Mouse (Mus musculus) gonadal fat pad, adult 2 months (tissue): Measurements from ENCODE around the gene Htr1b. TPM values are rescaled to one million over a fixed set of nuclear protein-coding genes. Genes with fewer than 3 reads are reported as not detected.

ENCODE experiments used
- DNase-seq: peaks from one replicate; pipeline ENCODE4 v3.0.0-alpha.2; 2012; ENCODE audit warnings: low read depth
- polyA plus RNA-seq: library from polyadenylated mRNA; depleted of rRNA; stranded (reverse); fragments of >200 nt; gene quantifications from 2 replicates; pipeline ENCODE4 v1.2.3, GENCODE M21; 2012; rRNA removed

The Htr1b gene
- polyA plus RNA-seq, result 0.19 and 0.20 TPM in 2 replicates

DNA sequence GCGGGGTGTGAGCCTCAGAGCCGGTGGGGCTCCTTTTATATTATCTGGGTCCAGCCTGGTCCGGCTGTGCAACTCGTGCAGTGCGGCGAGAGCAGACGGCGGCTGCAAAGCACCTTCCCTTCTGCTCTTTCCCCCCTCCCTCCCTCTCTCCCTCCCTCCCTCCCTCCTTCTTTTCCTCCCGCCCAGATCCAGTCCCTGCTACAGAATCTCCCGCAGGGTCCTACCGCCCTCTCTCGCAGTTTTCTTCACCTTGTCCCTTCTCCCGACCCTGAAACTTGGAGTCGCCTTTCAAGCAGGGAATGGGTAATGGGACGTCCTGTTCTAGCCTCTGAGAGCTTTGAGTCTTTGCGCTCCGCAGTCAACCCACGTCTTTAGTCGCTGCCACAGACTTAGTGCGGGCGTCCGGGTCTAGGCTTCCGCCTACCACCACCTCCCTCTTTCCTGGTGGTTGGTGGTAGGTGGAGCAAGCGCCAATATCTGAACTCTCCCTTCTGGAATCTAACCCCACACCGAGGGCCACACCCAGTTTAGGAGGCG is at the start of gene Htr1b:
Htr1b (minus strand) TSS at position 392 of the 537 bp plus-strand sequence.
- no peak for DNase-seq

DNA sequence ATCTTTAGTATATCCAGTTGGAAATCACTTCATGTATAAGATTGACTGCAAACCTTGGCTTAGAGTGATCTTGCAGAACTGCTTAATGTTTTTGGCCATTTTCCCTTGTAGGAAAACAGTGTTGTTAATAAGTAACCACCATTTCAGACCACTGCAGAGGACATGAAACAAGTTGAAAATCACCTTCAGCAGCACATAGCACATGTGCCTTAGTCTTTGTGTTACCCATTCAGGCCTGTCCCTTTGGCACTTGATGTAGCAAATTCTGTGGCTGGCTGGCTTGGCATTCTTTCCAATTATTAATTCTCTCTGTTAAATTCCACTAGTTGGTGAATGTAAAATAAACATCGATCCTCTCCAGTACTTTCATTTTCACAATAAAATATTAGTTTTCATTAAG is 43.1 kb upstream of the Htr1b start:
- no peak for DNase-seq

DNA sequence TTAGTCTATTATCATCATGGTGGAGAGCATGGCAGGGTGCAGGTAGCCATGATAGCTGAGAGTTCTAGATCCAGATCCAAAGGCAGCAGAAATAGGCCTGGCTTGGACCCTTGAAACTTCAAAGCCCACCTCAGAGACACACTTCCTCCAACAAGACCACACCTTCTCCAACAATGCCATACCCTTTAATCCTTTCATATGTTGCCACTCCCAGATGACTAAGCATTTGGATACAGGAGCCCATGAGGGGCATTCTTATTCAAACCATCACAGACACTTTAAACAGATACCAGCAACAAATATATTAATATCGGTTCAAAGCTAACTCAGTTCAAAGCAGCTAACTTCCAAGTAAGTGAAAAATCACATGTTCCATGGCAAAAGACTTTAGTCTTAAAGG is 3.9 kb upstream of the Htr1b start:
- DNase-seq, result no peak

DNA sequence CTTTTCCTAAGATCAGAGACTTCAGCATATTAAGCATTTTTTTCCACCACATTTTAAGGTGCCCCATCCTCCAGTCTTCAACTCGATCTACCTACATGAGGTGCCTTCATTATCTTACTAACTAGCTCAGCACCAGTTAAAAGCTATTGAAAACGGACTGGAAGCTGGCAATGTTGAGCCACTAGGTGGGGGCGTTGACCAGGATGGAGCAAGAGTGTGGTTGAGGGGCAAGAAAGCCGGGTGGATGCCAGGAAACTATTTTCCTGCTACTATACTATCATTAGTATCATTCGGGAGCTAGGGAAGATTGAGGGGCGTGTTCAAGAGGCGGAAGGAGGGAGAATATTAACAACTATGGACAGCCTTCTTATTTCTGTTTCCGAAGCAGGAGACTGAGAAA is 1.5 kb upstream of the Htr1b start:
- no peak for DNase-seq

DNA sequence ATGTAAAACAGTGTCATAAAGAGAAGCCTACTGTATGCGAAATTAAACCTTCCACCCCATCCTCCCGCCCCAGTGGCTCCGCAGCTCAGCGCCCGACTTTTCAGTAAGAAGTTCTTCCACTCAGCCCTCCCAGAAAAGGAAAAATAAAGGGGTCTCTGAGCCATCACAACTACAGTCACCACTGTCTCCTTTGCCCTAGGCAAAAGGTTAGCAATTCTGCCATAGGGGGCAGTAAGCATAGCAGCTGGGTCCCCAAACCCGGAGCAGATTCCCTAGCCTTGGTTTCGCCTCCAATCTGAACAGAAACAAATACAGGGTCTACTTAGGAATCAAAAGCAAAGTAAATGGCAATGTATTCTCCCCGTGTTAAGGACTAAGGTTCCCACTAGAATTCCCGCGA is 535 bp upstream of the Htr1b start:
- DNase-seq, result no peak

DNA sequence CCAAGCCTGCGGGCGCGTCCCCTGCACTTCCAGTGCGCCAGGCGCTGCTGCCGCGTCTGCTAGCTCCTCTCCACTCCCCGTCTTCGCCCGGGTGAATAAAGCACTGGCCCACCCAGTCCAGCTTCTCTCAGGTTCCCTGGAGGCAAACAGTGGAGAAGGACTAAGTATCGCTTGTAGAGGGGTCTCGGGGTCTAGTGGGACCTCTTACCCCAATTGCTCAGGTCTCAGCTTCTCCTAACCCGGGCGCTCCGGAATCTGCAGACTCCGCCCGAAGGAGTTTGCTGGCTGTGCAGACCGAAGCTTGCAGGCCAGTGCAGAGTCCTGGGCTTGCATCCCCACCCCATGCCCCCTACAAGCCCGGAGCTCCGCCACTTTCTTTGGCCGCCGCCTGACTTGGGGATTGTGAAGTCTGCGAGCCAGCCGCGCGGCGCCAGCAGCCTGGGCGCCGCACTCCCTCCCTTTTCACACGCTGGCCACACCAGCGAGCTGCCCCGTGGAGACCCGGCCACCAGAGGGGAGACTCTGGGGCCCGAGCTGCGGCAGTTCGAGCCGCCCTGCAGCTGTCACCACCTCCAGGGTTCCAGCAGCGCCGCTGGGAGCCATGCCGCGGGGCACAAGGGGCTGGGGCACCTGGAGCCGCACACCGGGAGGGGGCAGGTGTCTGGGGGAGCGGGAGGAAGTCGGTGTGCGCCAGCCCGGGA is 742 bp downstream of the Htr1b start:
- no peak for DNase-seq

DNA sequence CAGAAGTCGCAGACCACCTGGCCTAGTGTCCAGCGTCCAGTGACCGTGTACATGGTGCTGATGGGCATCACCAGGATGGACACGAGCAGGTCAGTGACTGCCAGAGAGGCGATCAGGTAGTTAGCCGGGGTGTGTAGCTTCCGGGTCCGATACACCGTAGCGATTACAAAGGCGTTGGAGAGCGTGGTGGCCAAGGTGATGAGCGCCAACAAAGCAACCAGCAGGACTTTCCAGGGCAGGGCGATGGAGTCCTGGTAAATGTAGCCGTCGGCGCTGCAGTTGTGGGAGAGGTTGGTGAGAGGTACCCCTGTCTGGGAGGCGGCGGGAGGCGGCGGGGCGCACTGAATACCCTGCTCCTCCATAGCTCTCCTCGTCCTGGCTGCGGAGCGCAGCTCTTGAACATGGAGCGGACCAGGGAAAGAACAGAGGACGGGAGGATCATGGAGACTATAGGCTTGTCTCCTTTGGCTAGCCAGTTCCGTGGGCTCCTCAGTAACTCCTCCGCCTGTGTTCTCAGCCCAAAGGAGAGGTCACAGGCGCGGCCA is 1.4 kb downstream of the Htr1b start:
- DNase-seq, result no peak

DNA sequence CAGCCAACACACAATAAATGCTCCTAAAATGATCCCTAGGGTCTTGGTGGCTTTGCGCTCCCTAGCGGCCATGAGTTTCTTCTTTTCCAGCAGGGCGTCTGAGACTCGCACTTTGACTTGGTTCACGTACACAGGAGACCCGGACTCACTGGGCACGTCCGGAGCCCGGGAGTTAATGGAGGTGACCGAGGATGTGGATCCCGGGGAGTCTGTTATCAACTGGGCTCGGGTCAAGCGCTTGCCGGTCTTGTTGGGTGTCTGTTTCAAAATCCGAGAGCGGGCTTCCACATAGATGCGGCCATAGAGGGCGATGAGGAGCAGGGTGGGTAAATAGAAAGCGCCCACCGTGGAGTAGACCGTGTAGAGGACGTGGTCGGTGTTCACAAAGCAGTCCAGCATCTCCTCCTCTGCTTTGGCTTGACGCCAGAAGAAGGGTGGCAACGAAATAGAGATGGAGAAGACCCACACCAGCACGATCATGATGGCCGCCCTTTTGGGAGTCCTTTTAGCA is 2.0 kb downstream of the Htr1b start:
- DNase-seq, result no peak

DNA sequence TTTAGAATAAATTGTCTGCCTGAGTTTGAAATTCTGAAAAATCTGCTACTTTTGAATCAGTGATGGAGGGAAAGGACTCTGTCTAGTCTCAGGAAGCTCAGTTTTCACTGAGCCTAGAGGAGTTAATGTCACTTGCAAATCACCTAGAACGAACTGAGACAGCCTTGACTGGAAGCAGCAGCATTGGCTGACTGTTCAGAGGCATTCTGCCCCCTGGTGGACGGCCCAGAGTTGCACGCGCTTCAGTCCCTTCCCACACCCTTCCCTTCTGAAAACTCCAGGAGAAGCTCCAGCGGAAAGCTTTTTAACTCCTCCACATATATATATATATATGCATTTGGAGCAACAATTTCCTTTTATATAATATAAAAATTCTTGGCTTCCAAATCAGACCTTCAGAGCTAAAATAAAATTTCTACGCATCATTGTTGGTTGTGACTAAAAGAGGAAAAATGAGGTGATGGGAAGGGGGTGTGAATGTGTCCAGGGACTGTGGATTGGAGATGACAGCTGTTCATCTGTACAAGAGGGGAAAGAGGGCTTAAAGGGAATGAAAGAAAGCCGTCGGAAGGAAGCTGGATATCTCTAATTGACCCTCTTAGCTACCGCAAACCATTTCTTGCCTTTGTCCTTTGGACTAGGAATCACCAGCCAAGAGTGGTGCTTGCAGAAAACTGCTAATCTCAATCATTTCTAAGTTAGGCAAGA is 6.6 kb downstream of the Htr1b start:
- DNase-seq, result no peak

DNA sequence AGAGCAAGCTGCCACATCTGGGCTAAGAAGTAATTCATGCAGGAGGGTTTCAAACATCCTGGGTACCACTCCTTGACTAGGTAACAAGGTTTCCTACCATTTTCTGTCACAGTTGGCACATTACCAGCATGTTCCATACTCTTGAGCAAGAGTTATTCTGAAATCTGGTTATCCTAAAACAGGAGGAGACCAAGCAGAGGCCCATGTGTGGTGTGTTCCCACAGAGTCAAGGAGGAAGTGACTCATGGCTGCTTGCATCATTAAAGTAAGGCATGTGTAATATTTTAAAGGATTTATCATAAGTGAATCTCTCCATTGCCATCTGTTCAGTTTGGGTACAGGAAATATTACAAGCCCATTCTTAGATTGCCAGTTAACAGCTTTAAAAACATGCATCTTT is 7.7 kb downstream of the Htr1b start:
- no peak for DNase-seq

DNA sequence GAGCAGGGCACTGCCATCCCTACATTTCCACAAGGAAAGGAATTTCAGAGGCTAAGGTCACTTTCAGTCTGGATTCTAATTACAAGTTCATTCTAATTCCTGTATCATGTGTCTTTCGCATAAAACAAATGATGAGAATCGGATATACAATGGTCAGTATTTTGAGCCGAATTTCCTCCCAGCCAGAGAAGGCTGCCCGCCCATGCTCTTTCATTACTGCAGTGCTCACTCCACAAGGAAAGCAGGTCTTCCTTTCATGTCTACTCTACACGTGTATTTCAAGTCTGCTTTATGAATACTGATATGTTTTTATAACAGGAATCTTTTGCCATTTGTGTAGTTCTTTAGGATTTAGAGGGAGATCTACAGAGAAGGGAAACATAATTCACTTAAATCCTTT is 10.8 kb downstream of the Htr1b start:
- DNase-seq, result no peak

DNA sequence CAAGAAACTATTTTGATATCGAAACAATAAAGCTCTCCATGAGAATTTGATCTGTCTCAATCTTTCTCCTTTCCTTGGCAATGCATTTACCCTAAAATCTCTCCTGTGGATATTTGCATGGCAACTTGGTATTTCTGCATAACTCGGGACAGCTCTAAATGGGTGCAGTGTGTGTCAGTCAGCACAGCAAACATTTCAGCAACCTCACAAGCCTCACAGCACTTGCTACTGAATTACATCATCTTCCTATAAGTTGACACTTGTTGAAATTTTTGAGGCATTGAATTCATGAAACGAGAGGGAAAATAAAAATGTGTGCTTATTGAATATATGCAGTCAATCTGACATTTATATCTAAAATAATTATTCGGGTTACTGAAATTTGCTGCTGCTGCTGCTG is 22.6 kb downstream of the Htr1b start:
- DNase-seq, result no peak

Other genes starting within 250 kb of the Htr1b start
- 0.06 TPM in 1 of 2 replicates, not detected in the other for gene Mei4, start 229.8 kb upstream of the Htr1b start, polyA plus RNA-seq